Mouse (Mus musculus): Measurements from ENCODE around the gene 9330161L09Rik. TPM values are rescaled to one million over a fixed set of nuclear protein-coding genes. Genes with fewer than 3 reads are reported as not detected.

9330161L09Rik gene
- polyA plus RNA-seq, 1 experiment from 2014 or later: 0.34 TPM

DNA sequence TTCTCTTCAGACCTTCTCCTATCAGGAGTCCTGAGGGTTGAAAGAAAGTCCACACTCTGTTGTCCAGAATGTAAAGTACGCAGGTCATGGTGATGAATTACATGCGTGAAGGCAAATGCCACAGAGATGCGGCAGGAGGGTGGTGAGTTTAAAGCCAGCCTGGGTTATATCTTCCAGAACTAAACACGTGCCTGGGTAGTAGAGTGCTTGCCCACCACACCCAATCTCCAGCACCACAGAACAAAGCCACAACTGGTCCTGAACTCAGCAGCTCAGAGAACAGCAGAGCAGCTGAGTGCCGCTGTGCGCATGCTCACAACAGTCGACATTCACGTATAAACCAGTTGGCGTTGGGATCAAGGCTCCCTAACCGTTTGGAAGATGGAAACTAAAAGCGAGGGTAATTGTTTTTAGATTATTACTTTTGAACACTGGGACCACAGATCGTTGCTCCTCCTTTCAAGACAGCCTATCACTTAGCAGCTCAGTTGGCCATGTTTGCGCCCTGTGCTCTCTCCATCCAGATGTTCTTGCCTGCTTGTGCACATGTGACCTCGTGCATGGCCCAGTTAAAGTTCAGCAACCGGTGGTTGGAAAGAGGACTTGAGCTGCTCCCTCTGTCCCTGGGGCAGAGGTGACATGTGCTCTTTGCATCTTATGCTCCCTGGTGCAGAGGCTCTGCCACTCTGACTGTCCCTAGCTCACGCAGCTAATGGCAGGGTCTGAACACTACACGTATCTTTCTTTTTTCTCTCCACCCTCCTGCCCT is 45.9 kb downstream of the 9330161L09Rik start:
- no peaks in the 10 kb centered on the region for H3K36me3 ChIP-seq (ENCODE audit: poor library complexity, severe bottlenecking)
- no peak for ATAC-seq
- 89% methylated on average over 17 of the region's 17 CpGs for WGBS
- H3K9me3 ChIP-seq (replicated peaks): no peaks in the 10 kb centered on the region
- no peaks in the 10 kb centered on the region for H3K4me1 ChIP-seq
- H3K27me3 ChIP-seq: no peaks in the 10 kb centered on the region
- no peak overlapping the region for H3K4me2 ChIP-seq
- no peak overlapping the region for H3K4me3 ChIP-seq
- H3K27ac ChIP-seq: no peak overlapping the region
- H3K9ac ChIP-seq: no peak overlapping the region

DNA sequence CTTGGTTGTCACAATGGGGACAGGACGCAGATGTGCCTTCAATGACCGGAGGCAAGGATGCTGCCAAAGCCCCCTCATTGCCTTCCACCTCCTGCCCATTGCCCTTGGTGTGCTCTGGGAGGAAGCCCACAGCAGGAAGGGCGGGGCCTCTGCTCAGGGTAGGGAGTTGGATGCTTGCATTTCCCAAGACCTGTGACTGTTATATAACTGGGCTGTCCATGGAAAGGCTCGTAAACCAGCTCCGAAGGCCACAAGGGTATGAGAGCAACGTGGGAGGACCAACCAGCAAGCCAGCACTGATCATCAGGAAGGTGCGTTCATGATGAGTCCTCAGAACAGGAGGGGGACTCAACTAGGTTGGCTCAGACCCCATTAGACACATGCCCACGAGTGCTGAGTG is 46.8 kb downstream of the 9330161L09Rik start:
- Histone ChIP-seq H3K27me3 (no peaks in the 10 kb centered on the region), H3K4me3 (no peak overlapping the region)
- WGBS: 84% methylated on average over 8 of the region's 8 CpGs

DNA sequence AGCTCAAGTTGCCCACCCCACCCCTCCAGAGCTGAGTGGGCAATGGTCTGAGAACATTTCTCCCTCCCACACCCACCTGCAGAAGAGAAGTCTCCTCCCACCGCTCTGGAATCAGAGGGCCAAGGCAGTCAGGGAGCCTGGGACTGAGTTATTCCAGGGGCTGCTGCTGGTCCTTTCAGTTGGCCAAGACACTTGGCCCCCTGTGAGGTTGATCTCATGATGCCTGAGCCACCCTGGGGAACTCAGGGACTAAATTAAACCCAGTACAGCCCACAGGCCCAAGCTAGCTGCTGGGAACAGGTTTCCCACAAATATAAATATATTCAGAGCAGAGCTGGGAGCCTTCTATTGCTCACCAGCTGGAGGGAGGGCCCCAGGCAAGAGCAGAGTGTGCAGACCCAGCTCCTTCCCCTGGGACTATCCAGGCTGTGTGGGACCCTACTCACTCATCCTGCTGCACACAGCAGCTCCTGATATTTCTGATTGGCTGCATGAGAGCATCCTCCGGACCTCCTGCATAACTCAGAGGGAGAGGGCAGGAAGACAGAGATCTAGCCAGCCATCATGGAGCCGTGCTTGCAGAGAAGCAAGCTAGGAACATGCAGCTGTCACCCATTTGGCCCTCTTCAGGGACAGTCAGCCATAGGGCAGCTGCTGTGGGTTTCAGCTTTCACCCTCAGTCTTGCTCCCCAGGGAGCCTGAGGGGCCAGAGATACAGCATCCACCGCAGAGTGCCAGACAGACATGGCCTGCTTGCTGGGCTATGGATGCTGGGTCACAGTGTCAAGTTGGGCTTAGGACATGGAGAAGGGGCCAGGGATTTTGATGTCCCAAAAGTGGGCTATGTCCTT is 48.4 kb downstream of the 9330161L09Rik start:
- 70% methylated on average over 4 of the region's 4 CpGs for WGBS
- Histone ChIP-seq H3K9ac (no peak overlapping the region), H3K36me3 (ENCODE audit: poor library complexity, severe bottlenecking) (no peaks in the 10 kb centered on the region), H3K4me2 (no peak overlapping the region), H3K4me3 (no peak overlapping the region), H3K27ac (no peak overlapping the region), H3K27me3 (no peaks in the 10 kb centered on the region), H3K9me3 (replicated peaks) (no peaks in the 10 kb centered on the region), H3K4me1 (no peaks in the 10 kb centered on the region)
- no peak for ATAC-seq

More for the DNA sequence above, 46.8 kb downstream of the 9330161L09Rik start:
- ATAC-seq: no peak
- Histone ChIP-seq H3K9me3 (replicated peaks) (no peaks in the 10 kb centered on the region), H3K4me2 (no peak overlapping the region), H3K9ac (no peak overlapping the region), H3K36me3 (ENCODE audit: poor library complexity, severe bottlenecking) (no peaks in the 10 kb centered on the region), H3K4me1 (no peaks in the 10 kb centered on the region), H3K27ac (no peak overlapping the region)

DNA sequence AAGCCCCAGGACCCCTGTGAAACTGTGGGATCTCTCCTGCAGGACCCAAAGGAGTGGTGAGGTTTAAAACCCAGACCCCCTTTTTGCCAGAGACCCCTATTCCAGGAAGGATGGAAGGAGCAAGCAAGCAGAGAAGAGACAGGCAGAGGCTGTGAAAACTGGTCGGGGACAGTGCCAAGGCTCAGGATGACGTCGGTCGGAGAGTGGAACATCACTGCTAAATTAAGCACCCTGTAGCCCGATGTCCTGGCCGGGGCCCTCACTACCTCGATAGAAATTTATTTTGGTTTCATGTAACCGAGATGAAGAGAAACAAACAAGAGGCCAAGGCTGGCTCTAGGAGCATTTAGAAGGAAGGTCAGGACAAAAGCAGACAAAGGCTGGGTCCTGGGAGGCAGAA is 49.4 kb downstream of the 9330161L09Rik start:
- no peak for ATAC-seq
- no peaks in the 10 kb centered on the region for H3K27me3 ChIP-seq
- WGBS: 78% methylated on average over 8 of the region's 8 CpGs

More for the DNA sequence above, 49.4 kb downstream of the 9330161L09Rik start:
- H3K36me3 ChIP-seq (ENCODE audit: poor library complexity, severe bottlenecking): no peaks in the 10 kb centered on the region
- no peaks in the 10 kb centered on the region for H3K9me3 ChIP-seq (replicated peaks)
- H3K4me1 ChIP-seq: peaks cover 6% of the 10 kb centered on the region; the same call in 1 of the 2 replicates
- H3K27ac ChIP-seq: no peak overlapping the region
- no peak overlapping the region for H3K4me2 ChIP-seq
- H3K9ac ChIP-seq: no peak overlapping the region
- H3K4me3 ChIP-seq: no peak overlapping the region

Other genes starting within 250 kb of the 9330161L09Rik start
- 0.39 TPM in 1 of 2 replicates, not detected in the other for gene Prima1, start 165.7 kb downstream of the 9330161L09Rik start, polyA plus RNA-seq (2015; fragmentation: Nextera tagmentation; extraction: Ambion mirVana)
- gene Fam181a, start 96.8 kb downstream of the 9330161L09Rik start, polyA plus RNA-seq (2015; fragmentation: Nextera tagmentation; extraction: Ambion mirVana): 7.6 and 9.8 TPM in 2 replicates
- 0.40 and 0.60 TPM in 2 replicates for gene Asb2, start 51.8 kb downstream of the 9330161L09Rik start, polyA plus RNA-seq (2015; fragmentation: Nextera tagmentation; extraction: Ambion mirVana)
- gene Otub2, start 19.1 kb downstream of the 9330161L09Rik start, polyA plus RNA-seq (2015; fragmentation: Nextera tagmentation; extraction: Ambion mirVana): 14.5 and 18.4 TPM in 2 replicates
- gene Ddx24, start 18.0 kb upstream of the 9330161L09Rik start, polyA plus RNA-seq (2015; fragmentation: Nextera tagmentation; extraction: Ambion mirVana): 149 and 175 TPM in 2 replicates
- gene Ifi27, start 26.4 kb upstream of the 9330161L09Rik start, polyA plus RNA-seq (2015; fragmentation: Nextera tagmentation; extraction: Ambion mirVana): 2.7 and 3.4 TPM in 2 replicates
- 1.6 and 2.5 TPM in 2 replicates for gene Ifi27l2a, start 35.9 kb upstream of the 9330161L09Rik start, polyA plus RNA-seq (2015; fragmentation: Nextera tagmentation; extraction: Ambion mirVana)
- not detected in 2 replicates for gene Ifi27l2b, start 49.4 kb upstream of the 9330161L09Rik start, polyA plus RNA-seq (2015; fragmentation: Nextera tagmentation; extraction: Ambion mirVana)
- gene Ppp4r4, start 124.5 kb upstream of the 9330161L09Rik start, polyA plus RNA-seq (2015; fragmentation: Nextera tagmentation; extraction: Ambion mirVana): 1.8 TPM in 2 replicates
- not detected in 2 replicates for gene Serpina10, start 223.6 kb upstream of the 9330161L09Rik start, polyA plus RNA-seq (2015; fragmentation: Nextera tagmentation; extraction: Ambion mirVana)
- 0.92 TPM in 1 of 2 replicates, not detected in the other for gene Serpina6, start 249.4 kb upstream of the 9330161L09Rik start, polyA plus RNA-seq (2015; fragmentation: Nextera tagmentation; extraction: Ambion mirVana)

All from forebrain, embryonic 13.5 days (tissue).